Mouse (Mus musculus) MEL (cell line): ENCODE measurements around the gene Tcf15. TPM values are rescaled to one million over a fixed set of nuclear protein-coding genes. Genes with fewer than 3 reads are reported as not detected.

Source experiments
- DNase-seq: peaks from one replicate; pipeline ENCODE4 v3.0.0; 2011; ENCODE audit warnings: low read depth, low spot score
- H3K27ac ChIP-seq: 2 replicates; pipeline ENCODE4 v1.5.1; 2012; ENCODE audit warnings: low read depth, mild to moderate bottlenecking, control low read depth, low read length, moderate library complexity; ENCODE audit not compliant: control insufficient read depth
- H3K27me3 ChIP-seq, 2 experiments: fragments of 150-350 bp in 1 of 2; sonication (generic) in 1 of 2; 2 replicates each; pipeline ENCODE4 v1.6.1; 2012; ENCODE audit warnings: low read length in 2 of 2, mild to moderate bottlenecking in 2 of 2, improper control_type of control experiment in 1 of 2, moderate library complexity in 1 of 2; ENCODE audit not compliant: insufficient read depth in 2 of 2, control insufficient read depth in 1 of 2
- H3K36me3 ChIP-seq, 2 experiments: 2 replicates each; pipeline ENCODE4 v1.6.1; 2012 to 2014; ENCODE audit warnings: low read length in 2 of 2, improper control_type of control experiment in 1 of 2, inconsistent platforms in 1 of 2, mild to moderate bottlenecking in 1 of 2; ENCODE audit not compliant: insufficient read depth in 2 of 2, control insufficient read depth in 1 of 2
- H3K4me1 ChIP-seq, 2 experiments: fragments of 150-350 bp in 1 of 2; sonication (generic) in 1 of 2; 2 replicates each; pipeline ENCODE4 v1.6.1; 2012; ENCODE audit warnings: low read length in 2 of 2, improper control_type of control experiment in 1 of 2, mild to moderate bottlenecking in 1 of 2; ENCODE audit not compliant: insufficient read depth in 2 of 2, control insufficient read depth in 1 of 2
- H3K4me3 ChIP-seq, 2 experiments: fragments of 150-350 bp in 1 of 2; sonication (generic) in 1 of 2; 2 replicates each; pipeline ENCODE4 v1.5.1; 2012; ENCODE audit warnings: low read depth in 2 of 2, low read length in 2 of 2, mild to moderate bottlenecking in 2 of 2, moderate library complexity in 2 of 2, control low read depth in 1 of 2, improper control_type of control experiment in 1 of 2; ENCODE audit not compliant: control insufficient read depth in 1 of 2, insufficient read depth in 1 of 2
- H3K79me2 ChIP-seq: 2 replicates; pipeline ENCODE4 v1.6.1; 2012; ENCODE audit warnings: mild to moderate bottlenecking, low read length, moderate library complexity; ENCODE audit not compliant: control insufficient read depth, poor library complexity, insufficient read depth
- H3K9ac ChIP-seq: 2 replicates; pipeline ENCODE4 v1.6.1; 2012; ENCODE audit warnings: low read depth, mild to moderate bottlenecking, control low read depth, low read length, moderate library complexity; ENCODE audit not compliant: control insufficient read depth, poor library complexity, severe bottlenecking
- H3K9me3 ChIP-seq: fragments of 150-350 bp; sonication (generic); replicated peaks from 2 replicates; pipeline ENCODE4 v1.6.1; 2012; ENCODE audit warnings: mild to moderate bottlenecking, low read length, improper control_type of control experiment, moderate library complexity; ENCODE audit not compliant: insufficient read depth
- BHLHE40 ChIP-seq: IDR thresholded peaks from 2 replicates; pipeline ENCODE4 v1.6.1; 2012; ENCODE audit warnings: low read depth, mild to moderate bottlenecking, inconsistent platforms, low read length, improper control_type of control experiment, borderline replicate concordance
- CHD1 ChIP-seq: IDR thresholded peaks from 2 replicates; pipeline ENCODE4 v1.6.1; 2012; ENCODE audit warnings: low read depth, mild to moderate bottlenecking, inconsistent platforms, low read length, improper control_type of control experiment
- CTCF ChIP-seq, 3 experiments: IDR thresholded peaks in 2 of 3; conservative IDR thresholded peaks in 1 of 3; 2 replicates each; pipeline ENCODE4 v1.5.1; 2011 to 2012; ENCODE audit warnings: low read length in 3 of 3, low read depth in 2 of 3, mild to moderate bottlenecking in 2 of 3, improper control_type of control experiment in 1 of 3, inconsistent platforms in 1 of 3, mixed read lengths in 1 of 3, moderate library complexity in 1 of 3; ENCODE audit not compliant: control insufficient read depth in 1 of 3, insufficient read depth in 1 of 3, poor library complexity in 1 of 3, severe bottlenecking in 1 of 3
- E2F4 ChIP-seq: IDR thresholded peaks from 2 replicates; pipeline ENCODE4 v1.6.1; 2011; ENCODE audit warnings: low read depth, low read length, improper control_type of control experiment, borderline replicate concordance
- ELF1 ChIP-seq: IDR thresholded peaks from 2 replicates; pipeline ENCODE4 v1.6.1; 2014; ENCODE audit warnings: low read depth, mild to moderate bottlenecking, inconsistent platforms, low read length, improper control_type of control experiment, moderate library complexity
- EP300 ChIP-seq, 2 experiments: IDR thresholded peaks; 2 replicates each; pipeline ENCODE4 v1.6.1; 2011; ENCODE audit warnings: improper control_type of control experiment in 2 of 2, low read length in 2 of 2, low read depth in 1 of 2, mild to moderate bottlenecking in 1 of 2
- GABPA ChIP-seq: IDR thresholded peaks from 2 replicates; pipeline ENCODE4 v1.6.1; 2012; ENCODE audit warnings: low read depth, mild to moderate bottlenecking, inconsistent platforms, low read length, improper control_type of control experiment, moderate library complexity
- GATA1 ChIP-seq: IDR thresholded peaks from 2 replicates; pipeline ENCODE4 v1.6.1; 2011; ENCODE audit warnings: low read depth, low read length, improper control_type of control experiment
- MAFK ChIP-seq: IDR thresholded peaks from 2 replicates; pipeline ENCODE4 v1.6.1; 2011; ENCODE audit warnings: low read depth, mild to moderate bottlenecking, low read length, improper control_type of control experiment, borderline replicate concordance
- MAZ ChIP-seq: IDR thresholded peaks from 2 replicates; pipeline ENCODE4 v1.6.1; 2012; ENCODE audit warnings: low read depth, mild to moderate bottlenecking, inconsistent platforms, low read length, improper control_type of control experiment
- MEF2A ChIP-seq: IDR thresholded peaks from 2 replicates; pipeline ENCODE4 v1.6.1; 2014; ENCODE audit warnings: low read depth, mild to moderate bottlenecking, inconsistent platforms, low read length, improper control_type of control experiment; ENCODE audit not compliant: poor library complexity, insufficient replicate concordance, severe bottlenecking; ENCODE audit errors: extremely low read depth
- MXI1 ChIP-seq: IDR thresholded peaks from 2 replicates; pipeline ENCODE4 v1.6.1; 2011; ENCODE audit warnings: mild to moderate bottlenecking, low read depth, low read length, improper control_type of control experiment
- MYB ChIP-seq: IDR thresholded peaks from 2 replicates; pipeline ENCODE4 v1.6.1; 2011; ENCODE audit warnings: mild to moderate bottlenecking, low read depth, low read length, improper control_type of control experiment
- MYC ChIP-seq: IDR thresholded peaks from 2 replicates; pipeline ENCODE4 v1.6.1; 2011; ENCODE audit warnings: low read depth, mild to moderate bottlenecking, low read length, improper control_type of control experiment, moderate library complexity
- NRF1 ChIP-seq: IDR thresholded peaks from 2 replicates; pipeline ENCODE4 v1.6.1; 2014; ENCODE audit warnings: low read depth, mild to moderate bottlenecking, inconsistent platforms, low read length, improper control_type of control experiment, moderate library complexity; ENCODE audit not compliant: poor library complexity, insufficient read depth, severe bottlenecking
- POLR2AphosphoS2 ChIP-seq: IDR thresholded peaks from 2 replicates; pipeline ENCODE4 v1.6.1; 2011; ENCODE audit warnings: low read length, improper control_type of control experiment
- POLR2AphosphoS5 ChIP-seq: IDR thresholded peaks from 2 replicates; pipeline ENCODE4 v1.6.1; 2012; ENCODE audit warnings: low read depth, borderline replicate concordance, mild to moderate bottlenecking, inconsistent platforms, low read length, moderate library complexity, mixed read lengths
- RAD21 ChIP-seq: IDR thresholded peaks from 2 replicates; pipeline ENCODE4 v1.6.1; 2011; ENCODE audit warnings: mild to moderate bottlenecking, low read depth, low read length, improper control_type of control experiment
- SIN3A ChIP-seq: IDR thresholded peaks from 2 replicates; pipeline ENCODE4 v1.6.1; 2012; ENCODE audit warnings: low read length, improper control_type of control experiment, inconsistent platforms
- SMC3 ChIP-seq: IDR thresholded peaks from 2 replicates; pipeline ENCODE4 v1.6.1; 2011; ENCODE audit warnings: low read depth, low read length, improper control_type of control experiment
- TCF12 ChIP-seq: IDR thresholded peaks from 2 replicates; pipeline ENCODE4 v1.6.1; 2014; ENCODE audit warnings: low read depth, mild to moderate bottlenecking, inconsistent platforms, low read length, improper control_type of control experiment, moderate library complexity
- UBTF ChIP-seq: IDR thresholded peaks from 2 replicates; pipeline ENCODE4 v1.6.1; 2012; ENCODE audit warnings: low read depth, mild to moderate bottlenecking, inconsistent platforms, low read length, improper control_type of control experiment, moderate library complexity, borderline replicate concordance; ENCODE audit not compliant: insufficient read depth
- USF2 ChIP-seq, 2 experiments: IDR thresholded peaks; 2 replicates each; pipeline ENCODE4 v1.6.1; 2011 to 2012; ENCODE audit warnings: improper control_type of control experiment in 2 of 2, low read length in 2 of 2, borderline replicate concordance in 1 of 2, inconsistent platforms in 1 of 2, low read depth in 1 of 2, mild to moderate bottlenecking in 1 of 2; ENCODE audit not compliant: insufficient read depth in 1 of 2
- ZC3H11A ChIP-seq: IDR thresholded peaks from 2 replicates; pipeline ENCODE4 v1.6.1; 2012; ENCODE audit warnings: low read depth, mild to moderate bottlenecking, inconsistent platforms, low read length, improper control_type of control experiment
- ZKSCAN1 ChIP-seq: IDR thresholded peaks from 2 replicates; pipeline ENCODE4 v1.6.1; 2012; ENCODE audit warnings: low read depth, mild to moderate bottlenecking, inconsistent platforms, low read length, improper control_type of control experiment, moderate library complexity
- ZMIZ1 ChIP-seq: IDR thresholded peaks from 2 replicates; pipeline ENCODE4 v1.6.1; 2012; ENCODE audit warnings: low read depth, mild to moderate bottlenecking, inconsistent platforms, low read length, improper control_type of control experiment, moderate library complexity
- ZNF384 ChIP-seq: IDR thresholded peaks from 2 replicates; pipeline ENCODE4 v1.6.1; 2012; ENCODE audit warnings: low read depth, mild to moderate bottlenecking, inconsistent platforms, low read length, improper control_type of control experiment
- polyA plus RNA-seq, 2 experiments: library from polyadenylated mRNA; stranded (reverse) in 1 of 2; unstranded in 1 of 2; fragments of >175 nt in 1 of 2; fragments of >200 nt in 1 of 2; gene quantifications; 2 replicates each; pipeline versions ENCODE4 v1.2.1 to v1.2.4; 2012; ENCODE audit warnings: low replicate concordance in 2 of 2, low read depth in 1 of 2; ENCODE audit not compliant: insufficient read length in 2 of 2, insufficient read depth in 1 of 2, missing spikeins in 1 of 2
- total RNA-seq: library from RNA; depleted of rRNA; stranded (reverse); fragments of 300-350 nt; gene quantifications from 2 replicates; pipeline ENCODE4 v1.2.3, GENCODE M21; 2012

Tcf15 gene
- total and polyA plus RNA-seq, 3 experiments = not detected

DNA sequence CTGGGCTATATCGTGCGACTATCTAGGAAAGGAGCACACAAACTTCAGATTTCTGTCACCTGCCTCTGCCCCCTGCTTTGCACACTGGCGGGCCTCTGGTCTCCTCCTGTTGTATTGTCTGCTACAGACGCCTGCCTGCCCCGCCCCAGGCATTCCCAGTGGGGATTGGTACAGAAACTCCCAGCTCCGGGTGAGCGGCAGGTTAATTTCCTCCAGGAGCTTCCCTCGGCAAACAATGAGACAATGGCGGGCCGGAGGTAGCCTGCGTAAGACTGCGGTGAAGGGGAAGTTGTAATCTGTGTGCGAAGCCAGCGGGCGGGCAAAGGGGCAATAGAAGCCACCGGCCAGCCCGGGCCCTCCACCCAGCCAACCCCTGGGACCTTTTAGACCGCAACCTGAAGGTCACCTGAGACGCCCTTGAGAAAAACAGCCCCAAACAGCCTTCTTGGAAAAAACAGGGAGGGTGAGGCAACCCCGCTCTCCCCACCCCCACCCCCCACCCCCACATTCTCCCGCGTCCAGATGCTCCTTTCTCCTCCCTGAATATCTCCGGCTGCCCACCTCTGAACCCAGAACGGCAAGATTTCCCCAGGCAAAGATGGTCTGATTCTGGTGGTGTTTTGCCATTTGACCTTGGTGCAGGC is 33.9 kb downstream of the Tcf15 start:
- peaks cover 0 to 2% of the 10 kb centered on the region in 2 experiments; a peak in 2 of 4 replicates for H3K27me3 ChIP-seq
- no peaks in the 10 kb centered on the region for H3K4me1 ChIP-seq
- no peaks in the 10 kb centered on the region for H3K36me3 ChIP-seq
- no peak overlapping the region for H3K9ac ChIP-seq
- H3K9me3 ChIP-seq = no peaks in the 10 kb centered on the region
- no peak for DNase-seq
- no peaks in the 10 kb centered on the region for H3K79me2 ChIP-seq
- H3K27ac ChIP-seq = no peak overlapping the region
- no peak overlapping the region for H3K4me3 ChIP-seq
- TF ChIP-seq MAZ (no peak), POLR2AphosphoS2 (no peak), SMC3 (no peak), ZKSCAN1 (no peak), EP300 (IDR thresholded peaks at IDR 0.05; ENCODE audit: low read depth in 1 of 2, low read length in 2 of 2) (no peak), MAFK (no peak), RAD21 (no peak), SIN3A (no peak), GATA1 (no peak), E2F4 (no peak), USF2 (IDR thresholded peaks at IDR 0.05; ENCODE audit: borderline replicate concordance in 1 of 2, insufficient read depth in 1 of 2, low read depth in 1 of 2, low read length in 2 of 2) (no peak), CTCF (IDR thresholded peaks at IDR 0.05 in 2 of 3, conservative IDR thresholded peaks at IDR 0.05 in 1 of 3; ENCODE audit: control insufficient read depth in 1 of 3, insufficient read depth in 1 of 3, low read depth in 2 of 3, low read length in 3 of 3, poor library complexity in 1 of 3, severe bottlenecking in 1 of 3) (no peak), UBTF (no peak), ELF1 (no peak), POLR2AphosphoS5 (no peak), NRF1 (no peak)

DNA sequence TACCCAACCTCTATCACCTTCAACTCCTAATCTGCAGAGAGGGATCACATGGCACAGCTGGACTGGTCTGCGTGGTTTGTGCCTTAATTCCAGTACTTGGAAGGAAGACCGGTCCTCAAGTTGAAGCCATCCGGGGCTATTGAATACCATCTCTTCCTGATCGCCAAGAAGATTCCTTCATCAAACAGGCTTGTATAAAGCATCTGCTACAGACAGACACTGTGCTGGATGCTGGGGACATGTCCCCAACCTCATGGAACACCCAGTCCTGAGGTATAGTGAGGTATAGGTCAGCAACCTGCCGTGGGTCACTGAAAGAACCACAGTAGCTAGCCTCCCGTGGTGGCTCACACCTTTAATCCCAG is 34.4 kb downstream of the Tcf15 start:
- Histone ChIP-seq H3K79me2 (no peaks in the 10 kb centered on the region), H3K27me3 (peaks cover 0 to 2% of the 10 kb centered on the region in 2 experiments; a peak in 3 of 4 replicates), H3K9ac (no peak overlapping the region), H3K4me3 (no peak overlapping the region), H3K9me3 (no peaks in the 10 kb centered on the region), H3K4me1 (no peaks in the 10 kb centered on the region), H3K36me3 (no peaks in the 10 kb centered on the region), H3K27ac (no peak overlapping the region)
- no peak for DNase-seq
- TF ChIP-seq SIN3A = no peak
- TF ChIP-seq MAZ = no peak
- no peak for TF ChIP-seq POLR2AphosphoS2
- TF ChIP-seq CHD1 = no peak
- TF ChIP-seq MYC = no peak
- TF ChIP-seq ZC3H11A = no peak
- TF ChIP-seq POLR2AphosphoS5 = no peak
- no peak for TF ChIP-seq GABPA
- TF ChIP-seq MXI1 = no peak
- TF ChIP-seq MAFK = no peak
- no peak for TF ChIP-seq BHLHE40
- TF ChIP-seq ZMIZ1 = no peak
- TF ChIP-seq GATA1 = no peak
- TF ChIP-seq ZNF384 = no peak
- no peak for TF ChIP-seq ELF1
- no peak for TF ChIP-seq ZKSCAN1
- no peak for TF ChIP-seq USF2 (IDR thresholded peaks at IDR 0.05; ENCODE audit: borderline replicate concordance in 1 of 2, insufficient read depth in 1 of 2, low read depth in 1 of 2, low read length in 2 of 2)
- no peak for TF ChIP-seq TCF12
- no peak for TF ChIP-seq MYB
- no peak for TF ChIP-seq MEF2A
